Mouse (Mus musculus) bone marrow, adult 2 months (tissue): Measurements from ENCODE around the gene Bmi1.

Experiments
- CTCF ChIP-seq: fragments of 200-500 bp; IDR thresholded peaks from 2 replicates; pipeline ENCODE4 v1.5.1; 2011; ENCODE audit warnings: low read length, control low read depth; ENCODE audit not compliant: control insufficient read depth, insufficient read depth
- POLR2A ChIP-seq: fragments of 200-500 bp; IDR thresholded peaks from 2 replicates; pipeline ENCODE4 v1.6.1; 2011; ENCODE audit warnings: low read depth, mild to moderate bottlenecking, control low read depth, low read length, borderline replicate concordance; ENCODE audit not compliant: control insufficient read depth

DNA sequence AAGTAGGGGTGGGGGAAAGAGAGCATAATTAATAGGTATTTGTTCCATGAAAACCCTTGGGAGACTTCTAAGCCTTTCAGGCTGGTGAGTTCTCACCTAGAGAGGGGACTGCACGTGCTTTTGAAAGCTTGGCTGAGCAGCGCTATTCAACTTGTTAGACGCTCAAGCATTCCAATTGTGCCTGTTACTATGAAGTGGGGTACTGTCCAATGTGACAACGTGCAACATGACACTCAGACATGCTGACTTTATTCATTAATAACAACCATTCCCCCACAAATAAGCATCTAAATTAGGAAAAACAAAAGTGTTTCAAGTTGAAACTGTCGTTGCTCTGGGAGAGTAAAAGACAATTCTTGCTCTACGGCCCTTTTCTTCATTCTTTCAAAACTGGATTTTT lies 5.8 kb upstream of the Bmi1 start:
- TF ChIP-seq POLR2A (no peak), CTCF (no peak)
